Mouse (Mus musculus) common myeloid progenitor, adult 5-6 weeks (primary cell): ENCODE results near the gene Cutc. TPM values are rescaled to one million over a fixed set of nuclear protein-coding genes. Genes with fewer than 3 reads are reported as not detected.

Source experiments
- ATAC-seq: replicated peaks from 2 replicates; pipeline ENCODE4 v1.8.0; 2016; ENCODE audit warnings: low read depth, mild to moderate bottlenecking, moderate TSS enrichment, inconsistent platforms; ENCODE audit not compliant: poor library complexity, severe bottlenecking
- total RNA-seq: library from RNA; stranded (forward); fragments of 200-1000, 187-1606 nt; gene quantifications from 2 replicates; pipeline ENCODE4 v1.2.3, GENCODE M21; 2017

The Cutc gene
- total RNA-seq, 1 experiment from 2014 or later: 58.6 TPM

DNA sequence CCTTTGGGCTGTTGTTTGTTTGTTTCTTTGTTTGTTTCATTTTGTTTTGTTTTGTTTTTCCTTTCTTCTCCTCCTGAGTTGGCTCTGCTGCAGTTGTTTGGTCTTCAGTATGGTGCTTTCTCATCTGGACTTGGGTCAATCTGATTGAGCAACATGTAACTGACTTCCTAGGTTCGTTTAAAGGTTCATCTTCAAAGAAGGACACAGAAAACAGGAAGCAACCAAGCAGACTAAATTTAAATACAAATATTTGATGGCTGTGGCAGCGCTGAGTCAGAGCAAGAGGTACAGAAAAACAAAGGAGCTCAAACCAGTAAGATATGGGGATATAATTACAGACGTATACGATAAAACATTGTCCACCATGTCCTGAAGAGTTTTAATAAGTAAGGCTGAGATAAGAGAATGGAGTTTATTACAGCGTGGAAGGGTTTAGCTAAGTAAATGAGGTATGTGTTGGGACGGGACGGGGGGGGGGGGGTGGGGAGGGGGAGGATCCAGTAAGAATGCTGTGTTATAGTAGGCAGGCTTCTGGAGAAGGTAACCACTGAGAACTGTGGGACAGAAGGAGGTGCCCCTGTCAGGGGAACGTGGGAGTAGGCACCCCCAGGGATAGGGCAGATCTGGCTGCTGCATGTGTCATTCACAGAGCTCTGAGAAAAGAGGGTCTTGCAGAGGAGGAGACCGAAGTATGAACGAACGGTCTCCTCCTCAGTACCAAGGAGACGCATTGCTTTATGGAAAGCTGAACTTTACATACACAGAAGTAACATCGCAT is 33.6 kb downstream of the Cutc start:
- ATAC-seq: peak; percentile 61; the same call in 1 of the 2 replicates

GRCm38 (mm10) chr19:43789817-43790216 is 37.0 kb downstream of the Cutc start:
- ATAC-seq: no peak

DNA sequence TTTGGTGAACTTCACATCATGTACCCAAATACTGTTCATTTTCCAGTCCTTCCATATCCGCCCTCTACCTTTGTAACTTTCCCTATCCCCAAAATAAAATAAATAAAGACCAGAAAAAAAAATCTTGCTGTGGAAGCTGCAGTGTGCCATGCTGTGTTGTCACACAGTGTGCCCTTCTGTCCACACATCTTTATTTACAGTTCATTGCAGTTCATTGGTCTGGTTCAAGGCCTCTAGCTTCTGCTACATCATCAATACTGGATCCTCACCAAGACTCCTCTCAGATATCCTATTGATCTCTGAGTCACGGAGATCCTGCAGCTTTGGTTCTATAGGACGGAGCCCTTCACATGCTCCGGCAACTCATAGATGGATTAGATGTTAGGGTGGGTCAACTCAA is 39.7 kb downstream of the Cutc start:
- no peak for ATAC-seq

DNA sequence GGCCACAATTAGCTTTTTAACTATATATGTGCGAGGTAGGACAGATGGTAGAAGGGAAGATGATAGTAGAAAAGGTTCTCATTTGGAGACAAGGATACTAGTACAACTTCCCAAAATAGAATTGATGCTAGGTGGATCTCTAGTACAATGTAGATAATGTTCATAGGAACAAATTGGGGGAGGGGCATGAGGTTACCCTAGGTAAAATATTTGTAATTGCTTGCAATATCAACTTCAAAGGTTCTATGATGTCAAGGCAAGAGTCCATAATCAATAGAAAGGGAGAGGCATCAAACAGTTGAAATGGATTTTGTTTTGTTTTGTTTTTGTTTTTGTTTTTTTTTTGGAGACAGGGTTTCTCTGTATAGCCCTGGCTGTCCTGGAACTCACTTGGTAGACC is 41.2 kb downstream of the Cutc start:
- no peak for ATAC-seq

- ATAC-seq: no peak
Observed at GRCm38 (mm10) chr19:43795511-43795910, 42.7 kb downstream of the Cutc start.

DNA sequence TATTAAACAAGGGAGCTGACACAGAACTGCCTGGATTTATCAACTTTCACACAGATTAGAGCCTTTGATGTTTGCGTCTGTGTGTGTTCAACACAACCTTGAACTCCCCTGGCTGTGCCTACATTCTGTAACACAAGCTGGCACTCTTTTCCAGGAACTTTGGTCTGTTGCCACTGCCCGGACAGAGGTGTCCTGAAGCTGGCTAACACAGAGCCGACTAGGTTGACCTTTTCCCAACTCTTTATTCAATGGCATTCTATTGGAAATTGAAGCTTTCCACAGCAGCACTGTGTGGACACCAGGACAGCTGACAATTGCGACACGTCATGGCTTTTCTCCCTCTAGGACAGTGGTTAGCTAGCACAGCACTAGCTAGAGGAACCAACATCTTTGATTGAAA is 44.4 kb downstream of the Cutc start:
- 0 out of 2 replicates have a peak, but pooled peaks have one; percentile 41 for ATAC-seq

DNA sequence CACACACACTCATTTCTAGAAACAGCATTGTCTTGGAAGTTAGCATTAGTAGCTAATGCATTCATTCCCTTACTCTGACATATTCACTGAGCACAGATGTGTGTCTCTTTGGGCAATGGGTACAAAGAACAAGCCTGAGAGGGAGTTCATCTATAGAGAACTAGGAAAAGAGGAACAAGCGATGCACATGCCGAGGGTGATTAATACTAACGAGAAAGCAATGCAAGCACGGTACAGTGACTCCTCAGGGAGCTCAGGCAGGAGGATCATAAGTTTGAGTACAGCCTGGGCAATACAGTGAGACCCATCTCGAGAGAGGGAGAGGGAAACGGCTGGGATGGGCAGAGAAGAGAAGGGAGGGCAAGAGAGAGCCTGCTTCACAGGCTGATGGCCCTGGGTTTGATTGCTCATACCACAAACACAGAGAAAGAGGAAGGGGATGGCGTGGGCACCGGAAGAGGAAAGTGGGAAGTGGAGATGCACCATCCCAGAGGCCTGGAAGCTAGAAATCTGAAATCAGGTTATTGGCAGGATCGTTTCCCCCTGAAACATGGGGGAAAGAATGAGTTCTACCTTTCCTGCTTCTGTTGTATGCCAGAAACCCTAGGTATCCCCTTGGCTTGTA is 48.7 kb downstream of the Cutc start:
- ATAC-seq: peak; percentile 74

- no peak for ATAC-seq
Observed at GRCm38 (mm10) chr19:43803866-43804265, 51.1 kb downstream of the Cutc start.

DNA sequence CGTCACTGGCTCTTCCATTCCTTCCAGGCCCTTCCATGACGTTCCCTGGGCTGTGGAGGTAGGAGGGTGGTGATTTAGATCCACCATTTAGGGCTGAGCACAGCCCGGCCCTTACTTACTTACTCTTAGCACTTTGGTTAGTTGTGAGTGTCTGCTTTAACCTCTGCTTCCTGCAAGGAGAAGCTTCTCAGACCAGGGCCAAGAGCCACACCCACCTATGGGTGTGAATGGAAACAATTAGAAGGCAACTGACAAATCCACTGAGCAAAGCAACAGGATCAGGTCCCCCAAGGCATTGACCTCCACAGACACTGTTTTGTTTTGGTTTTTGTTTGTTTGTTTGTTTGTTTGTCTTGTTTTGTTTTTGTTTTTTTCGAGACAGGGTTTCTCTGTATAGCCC is 56.5 kb downstream of the Cutc start:
- ATAC-seq: peak; percentile 52

DNA sequence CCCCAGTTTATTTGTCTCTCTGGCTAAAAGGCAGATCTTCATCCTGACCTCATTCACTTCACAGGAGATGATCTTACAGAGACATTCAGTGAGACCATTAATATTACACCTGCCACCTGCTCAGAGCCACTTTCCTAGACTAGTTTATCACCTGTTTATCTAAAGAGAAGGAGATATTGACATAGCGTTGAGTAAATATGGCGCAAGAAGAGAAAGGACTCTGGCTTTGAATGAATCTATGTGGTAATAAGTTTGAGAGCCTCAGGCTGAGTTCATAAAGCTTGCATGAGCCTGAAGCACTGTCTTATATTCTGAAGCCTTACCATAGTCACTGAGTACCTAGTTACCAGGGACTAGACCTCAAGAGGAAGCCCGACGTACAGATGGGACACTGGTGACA is 58.6 kb downstream of the Cutc start:
- ATAC-seq: no peak

GRCm38 (mm10) chr19:43813315-43813714 is 60.5 kb downstream of the Cutc start:
- no peak for ATAC-seq

DNA sequence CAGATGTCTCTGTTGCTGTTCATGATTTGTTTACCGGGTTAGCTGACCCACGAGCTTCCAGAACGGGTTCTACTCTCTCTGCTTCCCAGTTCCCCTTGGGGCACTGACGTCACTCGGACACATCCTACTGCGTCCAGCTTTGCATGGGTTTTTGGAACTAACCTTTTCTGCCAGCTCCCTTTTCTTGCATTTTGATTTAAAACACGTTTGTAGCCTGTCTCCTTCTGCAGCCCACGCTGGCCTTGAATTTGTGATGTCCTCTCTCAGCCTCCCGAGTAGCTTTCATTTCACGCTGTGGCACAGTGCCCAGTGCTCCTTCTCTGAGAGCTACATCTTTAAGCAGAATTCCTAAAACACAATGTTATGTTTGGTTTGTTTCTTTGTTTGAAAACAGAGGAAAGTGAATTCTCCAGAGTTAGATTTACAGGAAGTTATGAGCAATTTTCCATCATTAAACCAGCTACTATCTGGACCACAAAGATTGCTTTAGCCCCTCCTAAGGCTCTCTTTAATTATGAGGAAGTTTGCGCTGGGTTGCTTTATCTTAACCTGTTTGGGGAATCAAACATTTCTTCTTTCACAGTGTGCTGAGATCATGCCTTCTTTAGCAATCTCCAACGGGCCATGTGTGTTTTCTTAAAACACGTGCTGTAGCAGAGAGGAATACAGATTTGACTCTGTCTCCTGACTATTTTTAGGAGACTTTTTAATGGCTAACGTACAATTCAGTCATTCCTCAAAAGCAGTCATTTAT is 63.0 kb downstream of the Cutc start:
- peak; percentile 77 for ATAC-seq

Other genes starting within 250 kb of the Cutc start
- gene Got1, start 228.4 kb upstream of the Cutc start, total RNA-seq: 18.0 and 20.6 TPM in 2 replicates
- 0.64 and 2.5 TPM in 2 replicates for gene Nkx2-3, start 140.7 kb upstream of the Cutc start, total RNA-seq
- gene Slc25a28, start 78.1 kb upstream of the Cutc start, total RNA-seq: 32.9 and 38.3 TPM in 2 replicates
- gene Entpd7, start 63.3 kb upstream of the Cutc start, total RNA-seq: 4.8 and 5.2 TPM in 2 replicates
- gene Cox15, start within 50 bp of the Cutc start, total RNA-seq: 15.5 and 32.9 TPM in 2 replicates
- gene Abcc2, start 29.2 kb downstream of the Cutc start, total RNA-seq: 0.15 and 0.37 TPM in 2 replicates
- gene Dnmbp, start 187.2 kb downstream of the Cutc start, total RNA-seq: 8.4 and 9.0 TPM in 2 replicates
- 0.19 TPM in 1 of 2 replicates, not detected in the other for gene Cpn1, start 233.6 kb downstream of the Cutc start, total RNA-seq